Mouse (Mus musculus): ENCODE measurements around the gene Cnot1. TPM values are rescaled to one million over a fixed set of nuclear protein-coding genes. Genes with fewer than 3 reads are reported as not detected.

Cnot1 gene
- polyA plus RNA-seq, 1 experiment from 2014 or later = 65.9 TPM

Small RNAs within 50 kb of the gene (microRNA-seq; reads per million reads assigned to microRNA genes)
- gene Mir7073 = not detected

Other genes with a start within 250 kb of the Cnot1 start
- gene Prss54, start 231.1 kb downstream of the Cnot1 start, polyA plus RNA-seq (2015; fragmentation: Nextera tagmentation; extraction: Ambion mirVana) = not detected in 2 replicates
- 20.7 and 21.6 TPM in 2 replicates for gene Gins3, start 174.0 kb downstream of the Cnot1 start, polyA plus RNA-seq (2015; fragmentation: Nextera tagmentation; extraction: Ambion mirVana)
- 19.8 and 21.1 TPM in 2 replicates for gene Ndrg4, start 130.5 kb downstream of the Cnot1 start, polyA plus RNA-seq (2015; fragmentation: Nextera tagmentation; extraction: Ambion mirVana)
- gene Setd6, start 91.6 kb downstream of the Cnot1 start, polyA plus RNA-seq (2015; fragmentation: Nextera tagmentation; extraction: Ambion mirVana) = 14.3 and 15.9 TPM in 2 replicates
- gene Sap18b, start 17.9 kb upstream of the Cnot1 start, polyA plus RNA-seq (2015; fragmentation: Nextera tagmentation; extraction: Ambion mirVana) = 318 and 339 TPM in 2 replicates
- gene Slc38a7, start 46.1 kb upstream of the Cnot1 start, polyA plus RNA-seq (2015; fragmentation: Nextera tagmentation; extraction: Ambion mirVana) = 15.5 and 15.6 TPM in 2 replicates
- 132 and 144 TPM in 2 replicates for gene Got2, start 81.1 kb upstream of the Cnot1 start, polyA plus RNA-seq (2015; fragmentation: Nextera tagmentation; extraction: Ambion mirVana)

Measured in lung, embryonic 16.5 days (tissue).